Mouse (Mus musculus) heart, postnatal 0 days (tissue): ENCODE measurements around the gene Ankrd36. TPM values are rescaled to one million over a fixed set of nuclear protein-coding genes. Genes with fewer than 3 reads are reported as not detected.

Source experiments
- ATAC-seq: fragments of 200-750 bp; cut with Nextera tagmentation; 2 replicates; pipeline ENCODE4 v1.8.0; 2017; ENCODE audit warnings: low read depth, moderate number of reproducible peaks, moderate library complexity; ENCODE audit not compliant: insufficient read depth
- DNase-seq: peaks from one replicate; pipeline ENCODE4 v3.0.0-alpha.2; 2016; ENCODE audit warnings: low spot score
- H3K27ac ChIP-seq: fragments of 300-500 bp; sonication (generic); 2 replicates; pipeline ENCODE4 v1.5.1; 2014; ENCODE audit warnings: low read depth, mild to moderate bottlenecking
- H3K27me3 ChIP-seq: fragments of 300-500 bp; sonication (generic); 2 replicates; pipeline ENCODE4 v1.6.1; 2014; ENCODE audit warnings: low read length, mixed read lengths; ENCODE audit not compliant: control insufficient read depth, insufficient read depth
- H3K36me3 ChIP-seq: fragments of 300-500 bp; sonication (generic); replicated peaks from 2 replicates; pipeline ENCODE4 v1.6.1; 2014; ENCODE audit warnings: low read length, mixed read lengths; ENCODE audit not compliant: control insufficient read depth, insufficient read depth
- H3K4me1 ChIP-seq: fragments of 300-500 bp; sonication (generic); 2 replicates; pipeline ENCODE4 v1.6.1; 2014; ENCODE audit warnings: antibody characterized with exemption; ENCODE audit not compliant: control insufficient read depth, insufficient read depth
- H3K4me2 ChIP-seq: fragments of 300-500 bp; sonication (generic); 2 replicates; pipeline ENCODE4 v1.6.1; 2014; ENCODE audit warnings: low read depth, mild to moderate bottlenecking, low read length, moderate library complexity
- H3K4me3 ChIP-seq: fragments of 300-500 bp; sonication (generic); 2 replicates; pipeline ENCODE4 v1.5.1; 2014; ENCODE audit warnings: low read depth, low read length
- H3K9ac ChIP-seq: fragments of 300-500 bp; sonication (generic); replicated peaks from 2 replicates; pipeline ENCODE4 v1.6.1; 2014; ENCODE audit warnings: low read depth, low read length, mixed read lengths
- H3K9me3 ChIP-seq: fragments of 300-500 bp; sonication (generic); replicated peaks from 2 replicates; pipeline ENCODE4 v1.6.1; 2016; ENCODE audit warnings: low read length; ENCODE audit not compliant: control insufficient read depth
- CTCF ChIP-seq: IDR thresholded peaks from 2 replicates; pipeline ENCODE4 v1.5.1; 2016; ENCODE audit warnings: antibody characterized with exemption, control low read depth, low read depth
- EP300 ChIP-seq: IDR thresholded peaks from 2 replicates; pipeline ENCODE4 v1.6.1; 2016; ENCODE audit warnings: antibody characterized with exemption, low read depth
- WGBS: fragments of 180-500 bp; shearing (Covaris S2); extraction: QIAGEN DNeasy Blood & Tissue Kit; methylation state at CpG from one replicate; pipeline ENCODE4 v1.1.7; 2014; 5-methylcytosine and 5-hydroxymethylcytosine counted together
- polyA plus RNA-seq: library from polyadenylated mRNA; unstranded; fragments of >200 nt; fragmentation: Nextera tagmentation; extraction: Ambion mirVana; gene quantifications from 2 replicates; pipeline ENCODE4 v1.2.1, GENCODE M21; 2015
- total RNA-seq: library from RNA; depleted of rRNA; stranded (reverse); fragments of >200 nt; gene quantifications from 2 replicates; pipeline ENCODE4 v1.2.3, GENCODE M21; 2014; ENCODE audit warnings: low replicate concordance; rRNA removed

Ankrd36 gene
- total and polyA plus RNA-seq, 2 experiments from 2014 or later, result not detected

- H3K4me2 ChIP-seq, result no peak overlapping the region
- no peaks in the 10 kb centered on the region for H3K27me3 ChIP-seq
- no peak overlapping the region for H3K4me3 ChIP-seq
- H3K4me1 ChIP-seq, result peaks cover 13% of the 10 kb centered on the region
- ATAC-seq (no peak), DNase-seq (no peak)
- H3K9me3 ChIP-seq, result no peaks in the 10 kb centered on the region
- 86% methylated on average over 9 of the region's 9 CpGs for WGBS
- TF ChIP-seq EP300 (no peak), CTCF (no peak)
- peaks cover 9% of the 10 kb centered on the region; the same call in 1 of the 2 replicates for H3K36me3 ChIP-seq
- H3K27ac ChIP-seq, result no peak overlapping the region
- no peak overlapping the region for H3K9ac ChIP-seq
Observed at GRCm38 (mm10) chr11:5729582-5729981, 160.1 kb downstream of the Ankrd36 start.

DNA sequence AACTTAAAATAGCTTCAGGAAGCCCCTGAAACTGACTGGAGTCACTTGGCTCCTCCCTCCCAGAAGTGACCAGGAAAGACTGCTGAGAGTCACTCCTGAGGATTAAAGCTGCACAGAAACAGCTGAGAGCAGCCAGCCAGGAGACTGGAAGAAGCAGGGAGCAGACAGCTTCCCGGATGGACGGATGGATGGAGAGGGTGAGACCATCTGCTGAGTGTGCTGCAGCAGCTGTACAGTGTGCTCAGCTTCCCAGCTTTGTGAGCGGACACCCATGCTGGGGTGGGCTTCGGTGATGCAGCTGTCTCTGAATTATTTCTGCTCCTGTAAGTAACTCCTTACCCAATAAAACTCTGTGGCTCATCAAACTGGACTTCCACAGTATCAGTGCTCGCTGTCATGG lies 162.9 kb downstream of the Ankrd36 start:
- no peak overlapping the region for H3K4me2 ChIP-seq
- H3K4me1 ChIP-seq, result peaks cover 26% of the 10 kb centered on the region
- H3K9me3 ChIP-seq, result no peaks in the 10 kb centered on the region
- H3K27ac ChIP-seq, result no peak overlapping the region
- TF ChIP-seq CTCF (no peak), EP300 (no peak)
- H3K9ac ChIP-seq, result no peak overlapping the region
- no peak overlapping the region for H3K4me3 ChIP-seq
- DNase-seq, result no peak
- no peaks in the 10 kb centered on the region for H3K27me3 ChIP-seq
- WGBS, result 70% methylated on average over 5 of the region's 5 CpGs
- 0 out of 2 replicates have a peak, but pooled peaks cover 9% of the 10 kb centered on the region for H3K36me3 ChIP-seq
- ATAC-seq, result no peak

DNA sequence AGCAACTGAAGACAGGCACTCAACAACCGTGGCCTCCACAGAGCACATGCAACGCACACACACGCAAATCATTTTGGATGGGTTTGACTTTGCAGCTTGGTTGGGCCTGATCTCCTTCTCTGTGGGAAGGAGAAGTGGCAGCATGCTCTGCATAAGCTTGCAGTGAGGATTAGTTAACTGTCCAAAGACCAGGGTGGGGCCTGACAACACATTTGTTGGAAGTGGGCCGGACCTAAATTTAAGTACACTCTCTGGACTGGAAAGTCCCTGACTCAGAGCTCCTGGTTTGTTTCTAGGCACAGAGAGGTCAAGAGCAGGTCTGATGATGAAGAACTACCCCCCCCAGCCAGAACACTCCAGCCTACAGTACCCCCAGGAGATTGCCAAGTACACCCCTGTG lies 164.8 kb downstream of the Ankrd36 start:
- Histone ChIP-seq H3K4me3 (no peak overlapping the region), H3K4me2 (no peak overlapping the region), H3K36me3 (0 out of 2 replicates have a peak, but pooled peaks cover 9% of the 10 kb centered on the region), H3K9ac (no peak overlapping the region; the same call in 1 of the 2 replicates), H3K9me3 (no peaks in the 10 kb centered on the region), H3K27me3 (no peaks in the 10 kb centered on the region), H3K27ac (0 out of 2 replicates have a peak overlapping the region, but pooled peaks have one; percentile 11), H3K4me1 (peaks cover 40% of the 10 kb centered on the region)
- no peak for TF ChIP-seq CTCF
- TF ChIP-seq EP300, result no peak
- ATAC-seq (no peak), DNase-seq (no peak)
- 76% methylated on average over 4 of the region's 4 CpGs for WGBS

- Histone ChIP-seq H3K27me3 (no peaks in the 10 kb centered on the region), H3K27ac (no peak overlapping the region), H3K4me2 (no peak overlapping the region), H3K9ac (no peak overlapping the region), H3K4me1 (peaks cover 43% of the 10 kb centered on the region), H3K4me3 (no peak overlapping the region), H3K36me3 (0 out of 2 replicates have a peak, but pooled peaks cover 5% of the 10 kb centered on the region), H3K9me3 (no peaks in the 10 kb centered on the region)
- no peak for DNase-seq
- WGBS, result 35% methylated on average over 5 of the region's 5 CpGs
- TF ChIP-seq CTCF (no peak), EP300 (no peak)
- ATAC-seq, result no peak
Observed at GRCm38 (mm10) chr11:5737137-5737536, 167.7 kb downstream of the Ankrd36 start.

Other genes with a start within 250 kb of the Ankrd36 start
- 7.0 and 14.4 TPM in 2 replicates for gene Znrf3, start 124.8 kb upstream of the Ankrd36 start, total RNA-seq
- gene Znrf3, start 124.8 kb upstream of the Ankrd36 start, polyA plus RNA-seq, result 5.7 and 6.4 TPM in 2 replicates
- gene Xbp1, start 49.0 kb upstream of the Ankrd36 start, total RNA-seq, result 84.9 and 90.7 TPM in 2 replicates
- 70.7 and 96.1 TPM in 2 replicates for gene Xbp1, start 49.0 kb upstream of the Ankrd36 start, polyA plus RNA-seq
- gene Ccdc117, start 27.5 kb upstream of the Ankrd36 start, total RNA-seq, result 9.7 and 12.5 TPM in 2 replicates
- gene Ccdc117, start 27.5 kb upstream of the Ankrd36 start, polyA plus RNA-seq, result 7.3 and 8.2 TPM in 2 replicates
- 81.7 and 96.2 TPM in 2 replicates for gene Mrps24, start 146.0 kb downstream of the Ankrd36 start, total RNA-seq
- 251 and 257 TPM in 2 replicates for gene Mrps24, start 146.0 kb downstream of the Ankrd36 start, polyA plus RNA-seq
- 71.3 and 72.9 TPM in 2 replicates for gene Urgcp, start 192.7 kb downstream of the Ankrd36 start, total RNA-seq
- 33.1 and 38.0 TPM in 2 replicates for gene Urgcp, start 192.7 kb downstream of the Ankrd36 start, polyA plus RNA-seq
- 32.1 and 42.4 TPM in 2 replicates for gene Dbnl, start 218.8 kb downstream of the Ankrd36 start, total RNA-seq
- gene Dbnl, start 218.8 kb downstream of the Ankrd36 start, polyA plus RNA-seq, result 42.9 and 45.2 TPM in 2 replicates
- 734 and 862 TPM in 2 replicates for gene Pgam2, start 234.0 kb downstream of the Ankrd36 start, total RNA-seq
- 1,513 and 1,614 TPM in 2 replicates for gene Pgam2, start 234.0 kb downstream of the Ankrd36 start, polyA plus RNA-seq